Mouse (Mus musculus) intestine, embryonic 16.5 days (tissue): ENCODE measurements around the gene Gm10644. TPM values are rescaled to one million over a fixed set of nuclear protein-coding genes. Genes with fewer than 3 reads are reported as not detected.

Experiments used
- ATAC-seq: fragments of 200-750 bp; cut with Nextera tagmentation; 2 replicates; pipeline ENCODE4 v1.8.0; 2017; ENCODE audit warnings: moderate TSS enrichment, moderate library complexity
- H3K27ac ChIP-seq: fragments of 300-500 bp; sonication (generic); 2 replicates; pipeline ENCODE4 v1.5.1; 2014; ENCODE audit warnings: mild to moderate bottlenecking, low read length
- H3K27me3 ChIP-seq: fragments of 300-500 bp; sonication (generic); replicated peaks from 2 replicates; pipeline ENCODE4 v1.6.1; 2014; ENCODE audit warnings: low read length, control low read depth, mixed read lengths; ENCODE audit not compliant: control insufficient read depth, insufficient read depth
- H3K36me3 ChIP-seq: fragments of 300-500 bp; sonication (generic); 2 replicates; pipeline ENCODE4 v1.6.1; 2014; ENCODE audit warnings: low read length, control low read depth; ENCODE audit not compliant: control insufficient read depth, insufficient read depth
- H3K4me1 ChIP-seq: fragments of 300-500 bp; sonication (generic); 2 replicates; pipeline ENCODE4 v1.6.1; 2014; ENCODE audit warnings: low read length, control low read depth, mixed read lengths; ENCODE audit not compliant: control insufficient read depth, insufficient read depth
- H3K4me2 ChIP-seq: fragments of 300-500 bp; sonication (generic); 2 replicates; pipeline ENCODE4 v1.6.1; 2014; ENCODE audit warnings: low read depth, low read length, control low read depth
- H3K4me3 ChIP-seq: fragments of 300-500 bp; sonication (generic); 2 replicates; pipeline ENCODE4 v1.5.1; 2014; ENCODE audit warnings: mild to moderate bottlenecking, low read length
- H3K9ac ChIP-seq: fragments of 300-500 bp; sonication (generic); 2 replicates; pipeline ENCODE4 v1.6.1; 2014; ENCODE audit warnings: low read depth, low read length
- H3K9me3 ChIP-seq: fragments of 300-500 bp; sonication (generic); 2 replicates; pipeline ENCODE4 v1.6.1; 2016; ENCODE audit warnings: low read length, control low read depth; ENCODE audit not compliant: control insufficient read depth
- WGBS: fragments of 180-500 bp; shearing (Covaris S2); extraction: QIAGEN DNeasy Blood & Tissue Kit; methylation state at CpG from one replicate; pipeline ENCODE4 v1.1.7; 2014; 5-methylcytosine and 5-hydroxymethylcytosine counted together
- polyA plus RNA-seq: library from polyadenylated mRNA; unstranded; fragments of >200 nt; fragmentation: Nextera tagmentation; extraction: Ambion mirVana; gene quantifications from 2 replicates; pipeline ENCODE4 v1.2.1, GENCODE M21; 2015

The Gm10644 gene
- polyA plus RNA-seq, 1 experiment from 2014 or later = 0.39 TPM

DNA sequence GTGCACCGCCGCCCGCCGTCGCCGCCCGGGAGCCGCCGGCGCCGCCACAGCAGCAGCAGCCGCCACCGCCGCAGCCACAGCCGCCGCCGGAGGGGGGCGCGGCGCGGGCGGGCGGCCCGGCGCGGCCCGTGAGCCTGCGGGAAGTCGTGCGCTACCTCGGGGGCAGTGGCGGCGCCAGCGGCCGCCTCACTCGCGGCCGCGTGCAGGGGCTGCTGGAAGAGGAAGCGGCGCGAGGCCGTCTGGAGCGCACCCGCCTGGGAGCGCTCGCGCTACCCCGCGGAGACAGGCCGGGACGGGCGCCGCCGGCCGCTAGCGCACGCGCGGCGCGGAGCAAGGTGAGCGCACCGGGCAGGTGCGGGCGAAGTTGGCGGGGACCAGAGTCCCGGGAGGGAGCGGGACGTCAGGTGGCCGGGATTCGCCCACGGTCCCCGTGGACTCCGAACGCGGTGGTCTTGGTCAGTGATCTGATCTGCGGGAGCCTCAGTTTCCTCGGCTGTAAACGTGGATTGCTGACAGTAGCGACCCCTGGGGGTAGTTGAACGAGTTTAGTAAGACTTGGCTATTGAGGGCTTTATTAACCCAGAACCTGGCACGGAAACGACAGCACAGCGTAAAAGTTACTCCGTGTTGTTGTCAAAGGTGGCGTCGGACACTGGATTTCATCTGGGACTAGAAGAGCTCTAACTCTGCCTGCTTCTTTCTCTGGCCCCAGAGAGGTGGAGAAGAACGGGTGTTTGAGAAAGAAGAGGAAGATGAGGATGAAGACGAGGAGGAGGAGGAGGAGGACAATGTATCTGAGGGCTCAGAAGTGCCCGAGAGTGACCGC, 43.4 kb upstream of the Gm10644 start:
- Histone ChIP-seq H3K36me3 (no peaks in the 10 kb centered on the region), H3K27ac (peak overlapping the region; percentile 98), H3K4me2 (peak overlapping the region; percentile 94), H3K9me3 (no peaks in the 10 kb centered on the region), H3K9ac (peak overlapping the region; percentile 85), H3K27me3 (no peaks in the 10 kb centered on the region), H3K4me3 (peak overlapping the region; percentile 79), H3K4me1 (peaks cover 27% of the 10 kb centered on the region)
- peak; percentile 22; the same call in 1 of the 2 replicates for ATAC-seq
- 2% methylated on average over 65 of the region's 92 CpGs for WGBS

GRCm38 (mm10) chr8:83997511-83998141, 42.6 kb upstream of the Gm10644 start, which contains the start of gene Samd1:
TSS of gene Samd1 (plus strand) at chr8:83997672.
- peak; percentile 7; the same call in 1 of the 2 replicates for ATAC-seq

GRCm38 (mm10) chr8:83996567-83997505, 41.8 kb upstream of the Gm10644 start:
- Histone ChIP-seq H3K27me3 (no peaks in the 10 kb centered on the region), H3K9me3 (no peaks in the 10 kb centered on the region), H3K4me3 (peak overlapping the region; percentile 79), H3K9ac (peak overlapping the region; percentile 85), H3K36me3 (no peaks in the 10 kb centered on the region), H3K4me1 (peaks cover 19% of the 10 kb centered on the region), H3K4me2 (peak overlapping the region; percentile 81), H3K27ac (peak overlapping the region; percentile 98)
- ATAC-seq = peak; percentile 88
- under 1% methylated on average over 59 of the region's 103 CpGs for WGBS

More at GRCm38 (mm10) chr8:83997511-83998141, 42.6 kb upstream of the Gm10644 start, which contains the start of gene Samd1:
- Histone ChIP-seq H3K27ac (peak within 1 kb of the TSS; percentile 98), H3K9me3 (no peaks in the 10 kb centered on the region), H3K4me2 (peak within 1 kb of the TSS; percentile 94), H3K4me1 (peaks cover 19% of the 10 kb centered on the region), H3K9ac (peak within 1 kb of the TSS; percentile 85), H3K36me3 (no peaks in the 10 kb centered on the region), H3K27me3 (no peaks in the 10 kb centered on the region), H3K4me3 (peak within 1 kb of the TSS; percentile 79)
- under 1% methylated on average over 33 of the region's 112 CpGs for WGBS

DNA sequence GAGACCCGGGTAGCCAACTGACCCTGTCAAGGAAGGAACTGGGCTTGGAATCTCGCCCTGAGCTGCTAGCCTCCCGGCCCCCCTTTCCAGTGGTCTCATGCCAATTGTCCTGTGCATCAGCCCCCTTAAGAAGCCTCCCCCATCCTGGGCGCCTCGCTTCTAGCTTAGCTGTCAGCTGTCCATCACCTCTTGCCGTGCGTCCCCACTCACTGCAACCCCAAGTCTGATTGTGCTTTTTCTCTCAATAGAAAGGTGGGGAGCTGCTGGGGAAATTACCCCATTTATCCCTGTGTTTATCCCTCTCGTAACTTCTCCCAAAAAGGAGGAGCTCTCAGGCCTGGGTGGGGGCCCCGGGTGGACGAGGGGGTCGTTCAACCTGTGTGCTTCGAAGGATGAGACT, 41.0 kb upstream of the Gm10644 start:
- peak overlapping the region; percentile 79 for H3K4me3 ChIP-seq
- H3K36me3 ChIP-seq = peaks cover 4% of the 10 kb centered on the region; the same call in 1 of the 2 replicates
- peaks cover 15% of the 10 kb centered on the region for H3K4me1 ChIP-seq
- no peaks in the 10 kb centered on the region for H3K27me3 ChIP-seq
- 26% methylated on average over 12 of the region's 12 CpGs for WGBS
- H3K4me2 ChIP-seq = peak overlapping the region; percentile 81
- H3K9ac ChIP-seq = peak overlapping the region; percentile 85
- H3K27ac ChIP-seq = peak overlapping the region; percentile 98; the same call in 1 of the 2 replicates
- ATAC-seq = 0 out of 2 replicates have a peak, but pooled peaks have one; percentile 0
- H3K9me3 ChIP-seq = no peaks in the 10 kb centered on the region

DNA sequence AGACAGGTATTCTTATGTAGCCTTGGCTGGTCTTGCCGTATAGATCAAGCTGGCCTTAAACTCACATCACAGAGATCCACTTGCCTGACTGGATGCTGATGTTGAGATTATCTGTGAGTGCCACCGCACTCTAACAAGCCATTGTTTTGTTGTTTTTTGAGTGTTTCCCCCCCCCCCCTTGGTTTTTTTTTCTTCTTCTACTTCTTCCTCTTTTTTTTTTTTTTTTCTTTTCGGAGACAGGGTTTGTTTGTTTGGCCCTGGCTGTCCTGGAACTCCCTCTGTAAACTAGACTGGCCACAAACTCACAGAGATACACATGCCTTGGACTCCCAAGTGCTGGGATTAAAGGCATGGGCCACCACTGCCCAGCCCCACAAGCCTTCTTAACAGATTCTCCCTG, 39.0 kb upstream of the Gm10644 start:
- Histone ChIP-seq H3K27me3 (no peaks in the 10 kb centered on the region), H3K36me3 (peaks cover 9% of the 10 kb centered on the region; the same call in 1 of the 2 replicates), H3K4me2 (no peak overlapping the region), H3K4me3 (no peak overlapping the region), H3K9ac (no peak overlapping the region), H3K4me1 (peaks cover 7% of the 10 kb centered on the region), H3K27ac (no peak overlapping the region), H3K9me3 (no peaks in the 10 kb centered on the region)
- no peak for ATAC-seq
- 86% methylated on average over 3 of the region's 3 CpGs for WGBS

- no peak overlapping the region for H3K9ac ChIP-seq
- peaks cover 9% of the 10 kb centered on the region; the same call in 1 of the 2 replicates for H3K36me3 ChIP-seq
- no peaks in the 10 kb centered on the region for H3K9me3 ChIP-seq
- ATAC-seq = no peak
- no peak overlapping the region for H3K27ac ChIP-seq
- WGBS = 84% methylated on average over 2 of the region's 2 CpGs
- H3K4me2 ChIP-seq = no peak overlapping the region
- no peak overlapping the region for H3K4me3 ChIP-seq
- no peaks in the 10 kb centered on the region for H3K27me3 ChIP-seq
- peaks cover 4% of the 10 kb centered on the region for H3K4me1 ChIP-seq
Observed at GRCm38 (mm10) chr8:83992488-83992887, 37.5 kb upstream of the Gm10644 start.

DNA sequence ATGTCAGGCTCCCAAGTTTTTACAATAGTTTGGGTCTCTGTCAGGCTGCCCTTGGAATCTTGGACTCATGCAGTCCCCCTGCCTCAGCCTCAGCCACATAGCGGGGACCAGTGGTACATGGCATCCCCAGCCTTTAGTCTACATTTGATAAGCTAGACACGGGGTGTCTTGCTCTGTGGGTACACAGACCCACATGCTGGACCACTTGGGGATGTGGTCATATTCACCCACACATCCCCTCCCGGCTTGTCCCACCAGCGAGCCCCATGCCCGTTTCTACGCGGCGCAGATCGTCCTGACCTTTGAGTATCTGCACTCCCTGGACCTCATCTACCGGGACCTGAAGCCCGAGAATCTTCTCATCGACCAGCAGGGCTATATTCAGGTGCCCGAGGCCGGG, 35.2 kb upstream of the Gm10644 start:
- Histone ChIP-seq H3K27ac (no peak overlapping the region), H3K36me3 (peaks cover 20% of the 10 kb centered on the region), H3K4me3 (no peak overlapping the region), H3K27me3 (no peaks in the 10 kb centered on the region), H3K4me2 (no peak overlapping the region), H3K4me1 (no peaks in the 10 kb centered on the region), H3K9me3 (no peaks in the 10 kb centered on the region), H3K9ac (no peak overlapping the region)
- no peak for ATAC-seq
- WGBS = 96% methylated on average over 14 of the region's 14 CpGs

GRCm38 (mm10) chr8:83989243-83989642, 34.2 kb upstream of the Gm10644 start:
- WGBS = 88% methylated on average over 7 of the region's 7 CpGs
- Histone ChIP-seq H3K4me2 (no peak overlapping the region), H3K36me3 (peaks cover 20% of the 10 kb centered on the region), H3K27ac (no peak overlapping the region), H3K4me3 (no peak overlapping the region), H3K9me3 (no peaks in the 10 kb centered on the region), H3K9ac (no peak overlapping the region), H3K4me1 (no peaks in the 10 kb centered on the region), H3K27me3 (no peaks in the 10 kb centered on the region)
- ATAC-seq = no peak
